21 mouse cellular contexts compared by ENCODE assay signal in genomic region chr8:126024891-126025290, GRCm38 (mm10). TPM values are rescaled to one million over a fixed set of nuclear protein-coding genes. Genes with fewer than 3 reads are reported as not detected.
"Had no signal": no experiment of that assay in that cellular context is flagged by ENCODE, and none has a peak within 500 bp of the region (broad histone marks: within the 10 kb centered on the region; RNA-seq: fewer than 3 reads in every experiment).

No protein-coding gene starts in this region.

- ATAC-seq: midbrain, embryonic 13.5 days; midbrain, embryonic 16.5 days had no signal

- H3K4me3 ChIP-seq: left cerebral cortex, adult 2 months; liver, embryonic 13.5 days; midbrain, embryonic 10.5 days; midbrain, embryonic 13.5 days; myocyte; neural tube, embryonic 13.5 days; stomach, embryonic 15.5 days had no signal

- H3K4me2 ChIP-seq: liver, embryonic 13.5 days; midbrain, embryonic 13.5 days; neural tube, embryonic 13.5 days; stomach, embryonic 15.5 days had no signal

- H3K27ac ChIP-seq: left cerebral cortex, adult 2 months; liver, embryonic 13.5 days; midbrain, embryonic 10.5 days; midbrain, embryonic 13.5 days; neural tube, embryonic 13.5 days; stomach, embryonic 15.5 days had no signal

- H3K36me3 ChIP-seq: liver, embryonic 13.5 days; midbrain, embryonic 10.5 days; midbrain, embryonic 13.5 days; neural tube, embryonic 13.5 days; stomach, embryonic 15.5 days had no signal

- DNase-seq: kidney, adult 9 months; kidney, postnatal 14 days; kidney, postnatal 4 days; layer of hippocampus, adult 9-11 months; layer of hippocampus, postnatal 36 days; liver, embryonic 13.5 days; lung, adult 2 months; lung, postnatal 14 days; retina, postnatal 1 day; right cerebral cortex, postnatal 25 days; spleen, adult 18-20 months; thymus, postnatal 25 days had no signal

- H3K4me1 ChIP-seq: liver, embryonic 13.5 days; midbrain, embryonic 10.5 days; midbrain, embryonic 13.5 days; neural tube, embryonic 13.5 days; stomach, embryonic 15.5 days had no signal

- H3K27me3 ChIP-seq: liver, embryonic 13.5 days; midbrain, embryonic 13.5 days; neural tube, embryonic 13.5 days; stomach, embryonic 15.5 days had no signal

- H3K9me3 ChIP-seq: liver, embryonic 13.5 days; midbrain, embryonic 10.5 days; midbrain, embryonic 13.5 days; neural tube, embryonic 13.5 days; stomach, embryonic 15.5 days had no signal

- H3K9ac ChIP-seq: liver, embryonic 13.5 days; midbrain, embryonic 13.5 days; neural tube, embryonic 13.5 days; stomach, embryonic 15.5 days had no signal

RNA-seq across cellular contexts. Expression of gene Kcnk1, which starts 29.9 kb away (rescaled TPM):
- total RNA-seq: megakaryocyte progenitor cell, adult 5-6 weeks; monocyte, adult 5-6 weeks had no signal
- polyA plus RNA-seq: myocyte had no signal
